Mouse (Mus musculus): ENCODE results near the gene Kdm6b. TPM values are rescaled to one million over a fixed set of nuclear protein-coding genes. Genes with fewer than 3 reads are reported as not detected.

The Kdm6b gene
- polyA plus RNA-seq, 1 experiment from 2014 or later: 4.8 TPM

- H3K9me3 ChIP-seq (replicated peaks): no peaks in the 10 kb centered on the region
- no peaks in the 10 kb centered on the region for H3K27me3 ChIP-seq
- H3K4me1 ChIP-seq (replicated peaks): peaks cover 39% of the 10 kb centered on the region
- H3K9ac ChIP-seq: no peak overlapping the region
- no peak overlapping the region for H3K27ac ChIP-seq
- no peak overlapping the region for H3K4me2 ChIP-seq
- no peak for ATAC-seq (ENCODE audit: low read depth)
- WGBS (ENCODE audit: insufficient replicate concordance): 82% methylated on average over 24 of the region's 24 CpGs
- H3K36me3 ChIP-seq: peaks cover 66% of the 10 kb centered on the region
- DNase-seq: no peak
- no peak overlapping the region for H3K4me3 ChIP-seq (replicated peaks)
Observed at GRCm38 (mm10) chr11:69405397-69406200, 7.9 kb downstream of the Kdm6b start.

GRCm38 (mm10) chr11:69404595-69405396 is 8.7 kb downstream of the Kdm6b start:
- H3K4me2 ChIP-seq: no peak overlapping the region
- no peak overlapping the region for H3K4me3 ChIP-seq (replicated peaks)
- 82% methylated on average over 24 of the region's 24 CpGs for WGBS (ENCODE audit: insufficient replicate concordance)
- no peak overlapping the region for H3K9ac ChIP-seq
- ATAC-seq (ENCODE audit: low read depth) (no peak), DNase-seq (no peak)
- no peaks in the 10 kb centered on the region; the same call in 1 of the 2 replicates for H3K27me3 ChIP-seq
- peaks cover 75% of the 10 kb centered on the region for H3K36me3 ChIP-seq
- H3K9me3 ChIP-seq (replicated peaks): no peaks in the 10 kb centered on the region
- H3K27ac ChIP-seq: no peak overlapping the region
- peaks cover 35% of the 10 kb centered on the region for H3K4me1 ChIP-seq (replicated peaks)

DNA sequence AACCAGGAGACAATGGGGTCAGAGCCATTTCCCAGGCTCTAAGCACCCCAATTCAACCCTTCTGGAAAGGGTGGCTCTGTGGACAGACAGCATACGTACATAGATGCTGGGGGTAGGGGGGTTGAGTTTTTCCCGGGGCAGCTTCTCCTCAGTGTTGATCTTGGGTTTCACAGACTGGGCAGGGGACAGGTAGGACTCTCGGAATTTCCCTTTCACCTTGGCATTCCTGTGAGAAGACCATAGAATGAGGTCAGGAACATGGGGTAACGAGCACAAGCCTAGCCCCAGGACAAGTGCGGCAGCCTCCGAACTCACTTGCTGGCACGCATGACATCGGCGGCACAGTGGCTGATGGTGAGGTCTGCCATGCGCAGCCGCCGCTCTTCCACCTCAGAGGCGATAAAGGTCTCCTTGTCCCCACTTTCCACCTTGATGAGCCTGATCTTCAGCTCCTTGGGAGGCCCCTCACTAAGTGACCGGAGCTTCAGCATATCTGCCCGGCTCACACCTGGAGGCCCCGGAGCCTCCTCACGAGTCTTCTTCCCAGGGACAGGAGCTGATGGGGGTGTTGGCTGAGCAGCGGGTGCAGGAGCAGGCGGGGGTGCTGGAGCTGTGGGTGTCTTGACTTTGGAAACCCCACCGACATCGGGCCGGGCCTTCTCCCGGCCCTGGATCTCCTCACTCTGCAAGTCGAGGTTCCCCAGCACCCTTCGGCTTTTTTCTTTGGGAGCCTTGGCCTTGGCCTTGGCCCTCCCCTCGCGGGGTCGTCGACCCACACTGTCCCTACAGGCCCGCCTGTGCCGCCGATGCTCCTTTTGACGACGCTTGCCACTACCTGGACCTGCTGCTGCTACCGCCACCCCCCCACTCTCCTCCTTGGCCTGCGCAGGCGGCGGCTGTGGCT is 9.5 kb downstream of the Kdm6b start:
- H3K4me3 ChIP-seq (replicated peaks): no peak overlapping the region
- ATAC-seq (ENCODE audit: low read depth) (no peak), DNase-seq (no peak)
- H3K4me1 ChIP-seq (replicated peaks): peaks cover 32% of the 10 kb centered on the region
- no peaks in the 10 kb centered on the region; the same call in 1 of the 2 replicates for H3K27me3 ChIP-seq
- no peak overlapping the region for H3K27ac ChIP-seq
- peaks cover 80% of the 10 kb centered on the region for H3K36me3 ChIP-seq
- no peaks in the 10 kb centered on the region for H3K9me3 ChIP-seq (replicated peaks)
- 88% methylated on average over 34 of the region's 38 CpGs for WGBS (ENCODE audit: insufficient replicate concordance)
- no peak overlapping the region for H3K9ac ChIP-seq
- no peak overlapping the region for H3K4me2 ChIP-seq

DNA sequence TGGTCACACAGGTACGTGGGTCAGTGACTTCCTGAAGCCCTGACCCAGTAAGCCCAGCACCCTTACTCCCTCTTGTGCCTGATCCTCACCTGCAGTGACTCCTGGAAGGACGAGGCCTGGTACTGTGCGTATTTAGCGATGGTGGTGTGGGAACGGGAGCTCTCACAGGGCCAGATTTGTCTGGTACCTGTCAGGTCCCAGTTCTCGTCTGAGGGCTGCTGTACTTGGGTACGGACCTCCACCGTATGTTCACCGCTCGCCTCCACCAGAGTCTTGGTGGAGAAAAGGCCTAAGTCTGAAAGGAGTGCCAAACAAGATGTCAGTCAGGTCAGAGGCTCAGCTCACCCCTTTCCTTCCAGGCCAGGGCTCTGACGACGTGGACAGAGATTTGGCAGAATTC is 11.5 kb downstream of the Kdm6b start:
- 81% methylated on average over 12 of the region's 12 CpGs for WGBS (ENCODE audit: insufficient replicate concordance)
- H3K4me2 ChIP-seq: no peak overlapping the region
- H3K27ac ChIP-seq: no peak overlapping the region
- peaks cover 34% of the 10 kb centered on the region for H3K4me1 ChIP-seq (replicated peaks)
- DNase-seq: no peak
- H3K9me3 ChIP-seq (replicated peaks): no peaks in the 10 kb centered on the region
- ATAC-seq (ENCODE audit: low read depth): no peak
- no peak overlapping the region for H3K4me3 ChIP-seq (replicated peaks)
- no peak overlapping the region for H3K9ac ChIP-seq
- H3K36me3 ChIP-seq: peaks cover 68% of the 10 kb centered on the region
- H3K27me3 ChIP-seq: no peaks in the 10 kb centered on the region; the same call in 1 of the 2 replicates

- Histone ChIP-seq H3K4me1 (replicated peaks) (peaks cover 40% of the 10 kb centered on the region), H3K9ac (no peak overlapping the region), H3K27ac (no peak overlapping the region), H3K9me3 (replicated peaks) (no peaks in the 10 kb centered on the region), H3K4me2 (peak overlapping the region; percentile 44), H3K27me3 (no peaks in the 10 kb centered on the region; the same call in 1 of the 2 replicates), H3K36me3 (peaks cover 60% of the 10 kb centered on the region), H3K4me3 (replicated peaks) (no peak overlapping the region)
- 30% methylated on average over 22 of the region's 22 CpGs for WGBS (ENCODE audit: insufficient replicate concordance)
- DNase-seq (peak; percentile 79), ATAC-seq (ENCODE audit: low read depth) (peak; percentile 77)
Observed at GRCm38 (mm10) chr11:69401210-69401637, 12.3 kb downstream of the Kdm6b start.

DNA sequence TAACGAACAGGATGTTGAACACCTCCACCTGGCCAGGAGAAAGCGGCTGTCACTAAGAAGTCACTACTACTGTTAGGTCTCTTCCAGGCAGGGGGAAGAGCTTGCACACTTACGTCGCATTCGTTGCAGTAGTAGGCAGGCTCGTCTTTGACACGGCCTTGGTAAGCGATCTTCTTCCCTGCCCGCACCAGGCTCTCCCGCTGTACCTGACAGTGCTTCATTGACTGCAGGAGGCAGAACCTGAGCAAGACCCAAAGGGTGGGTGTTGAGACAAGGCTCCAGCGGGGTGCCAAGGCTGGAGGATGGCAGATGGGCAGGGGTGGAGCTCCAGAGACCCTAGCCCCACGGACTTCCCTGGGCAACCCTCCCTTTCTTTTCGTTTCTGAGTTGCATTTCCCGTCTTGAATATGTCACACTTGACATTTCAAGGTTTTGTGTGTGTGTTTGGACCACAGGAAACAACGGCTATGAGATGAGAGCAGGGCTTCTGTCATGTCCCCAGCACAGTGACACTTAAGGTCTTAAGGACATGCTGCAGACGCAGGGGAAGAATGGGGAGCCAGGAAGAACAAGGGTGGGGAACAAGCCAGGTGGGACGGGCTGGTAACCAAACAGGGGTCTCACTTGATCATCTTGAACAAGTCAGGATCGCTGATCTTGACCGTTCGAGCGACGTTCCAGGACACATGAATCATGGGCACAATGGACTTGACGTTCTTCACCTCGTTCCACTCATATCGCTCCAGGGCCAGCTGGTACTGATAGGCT is 13.2 kb downstream of the Kdm6b start:
- no peak for ATAC-seq (ENCODE audit: low read depth)
- 85% methylated on average over 25 of the region's 25 CpGs for WGBS (ENCODE audit: insufficient replicate concordance)
- no peak overlapping the region for H3K4me2 ChIP-seq
- no peaks in the 10 kb centered on the region; the same call in 1 of the 2 replicates for H3K27me3 ChIP-seq
- H3K27ac ChIP-seq: no peak overlapping the region
- peaks cover 42% of the 10 kb centered on the region for H3K4me1 ChIP-seq (replicated peaks)
- no peak overlapping the region for H3K4me3 ChIP-seq (replicated peaks)
- no peak for DNase-seq
- H3K36me3 ChIP-seq: peaks cover 51% of the 10 kb centered on the region
- H3K9ac ChIP-seq: no peak overlapping the region
- no peaks in the 10 kb centered on the region for H3K9me3 ChIP-seq (replicated peaks)

DNA sequence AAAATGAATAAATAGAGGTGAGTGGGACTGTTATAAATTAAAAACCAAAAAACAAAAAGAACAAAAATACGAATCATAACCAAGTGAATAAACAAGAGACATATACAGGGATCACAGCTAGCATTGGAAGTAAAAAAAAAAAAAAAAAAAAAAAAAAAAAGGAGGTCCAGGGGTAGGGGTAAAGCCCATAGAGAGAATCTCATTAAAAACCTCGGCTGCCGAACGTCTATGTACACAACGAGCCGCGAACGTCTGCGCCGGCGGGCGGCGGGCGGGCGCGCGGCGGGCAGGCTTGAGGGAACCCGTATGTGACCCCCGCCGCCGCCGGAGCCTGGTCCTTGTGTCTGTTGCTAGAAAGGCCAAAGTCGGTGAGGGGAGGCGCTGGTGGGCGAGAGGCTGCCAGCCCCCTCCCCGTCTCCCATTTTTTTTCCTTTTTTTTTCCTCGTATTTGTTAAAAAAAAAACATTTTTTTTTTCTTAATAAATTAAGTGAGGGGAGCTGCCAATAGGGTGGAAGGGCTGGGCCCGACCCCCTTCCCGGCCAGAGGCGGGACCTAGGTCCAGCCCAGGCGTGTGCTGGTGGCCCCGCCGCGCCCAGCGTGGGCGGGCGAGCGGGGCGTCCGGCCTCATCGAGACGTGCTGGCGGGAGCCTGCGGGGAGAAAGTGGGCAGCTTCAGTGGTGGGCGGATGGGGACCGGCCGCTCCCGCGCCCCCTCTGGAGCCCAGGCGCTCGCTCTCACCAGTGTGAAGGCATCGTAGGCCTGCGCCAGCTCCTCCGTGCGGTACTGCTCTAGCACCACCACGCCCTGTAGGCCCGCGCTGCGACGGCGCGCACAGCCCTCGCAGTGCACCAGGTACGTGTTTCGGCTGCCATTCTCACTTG is 14.0 kb downstream of the Kdm6b start:
- H3K27me3 ChIP-seq: no peaks in the 10 kb centered on the region; the same call in 1 of the 2 replicates
- no peak overlapping the region for H3K27ac ChIP-seq
- ATAC-seq (ENCODE audit: low read depth) (no peak), DNase-seq (no peak)
- H3K4me3 ChIP-seq (replicated peaks): no peak overlapping the region
- no peak overlapping the region for H3K9ac ChIP-seq
- H3K4me2 ChIP-seq: peak overlapping the region; percentile 29
- H3K9me3 ChIP-seq (replicated peaks): no peaks in the 10 kb centered on the region
- 66% methylated on average over 66 of the region's 66 CpGs for WGBS (ENCODE audit: insufficient replicate concordance)
- H3K36me3 ChIP-seq: peaks cover 42% of the 10 kb centered on the region
- H3K4me1 ChIP-seq (replicated peaks): peaks cover 44% of the 10 kb centered on the region

- H3K9me3 ChIP-seq (replicated peaks): no peaks in the 10 kb centered on the region
- ATAC-seq (ENCODE audit: low read depth) (no peak), DNase-seq (no peak)
- peak overlapping the region; percentile 91 for H3K4me2 ChIP-seq
- H3K27me3 ChIP-seq: no peaks in the 10 kb centered on the region; the same call in 1 of the 2 replicates
- peak overlapping the region; percentile 87; the same call in 1 of the 2 replicates for H3K9ac ChIP-seq
- H3K4me1 ChIP-seq (replicated peaks): peaks cover 48% of the 10 kb centered on the region
- no peak overlapping the region for H3K27ac ChIP-seq
- peaks cover 34% of the 10 kb centered on the region for H3K36me3 ChIP-seq
- no peak overlapping the region for H3K4me3 ChIP-seq (replicated peaks)
- WGBS (ENCODE audit: insufficient replicate concordance): 51% methylated on average over 21 of the region's 21 CpGs
Observed at GRCm38 (mm10) chr11:69398486-69399200, 14.8 kb downstream of the Kdm6b start.

GRCm38 (mm10) chr11:69398059-69398458 is 15.4 kb downstream of the Kdm6b start, which contains the start of gene Tmem88:
Tmem88 (minus strand) TSS chr11:69398234.
- DNase-seq: no peak
- H3K4me1 ChIP-seq (replicated peaks): peaks cover 48% of the 10 kb centered on the region

More at GRCm38 (mm10) chr11:69398059-69398458, 15.4 kb downstream of the Kdm6b start, which contains the start of gene Tmem88:
- 16% methylated on average over 16 of the region's 16 CpGs for WGBS (ENCODE audit: insufficient replicate concordance)
- peak within 1 kb of the TSS; percentile 87 for H3K9ac ChIP-seq
- no peak for ATAC-seq (ENCODE audit: low read depth)
- no peaks in the 10 kb centered on the region; the same call in 1 of the 2 replicates for H3K27me3 ChIP-seq
- no peaks in the 10 kb centered on the region for H3K9me3 ChIP-seq (replicated peaks)
- peaks cover 29% of the 10 kb centered on the region for H3K36me3 ChIP-seq
- H3K27ac ChIP-seq: peak within 1 kb of the TSS; percentile 94
- H3K4me3 ChIP-seq (replicated peaks): peak within 1 kb of the TSS; percentile 74
- H3K4me2 ChIP-seq: peak within 1 kb of the TSS; percentile 91

Data from liver, embryonic 13.5 days (tissue).